Mouse (Mus musculus) hindbrain, embryonic 12.5 days (tissue): ENCODE data around the gene Gstp3. TPM values are rescaled to one million over a fixed set of nuclear protein-coding genes. Genes with fewer than 3 reads are reported as not detected.

ENCODE experiments used
- ATAC-seq: fragments of 200-750 bp; cut with Nextera tagmentation; 2 replicates; pipeline ENCODE4 v1.8.0; 2017; ENCODE audit warnings: moderate TSS enrichment; ENCODE audit not compliant: low FRiP score
- H3K27ac ChIP-seq: fragments of 300-500 bp; sonication (generic); 2 replicates; pipeline ENCODE4 v1.5.1; 2016; ENCODE audit warnings: mild to moderate bottlenecking
- H3K27me3 ChIP-seq: fragments of 300-500 bp; sonication (generic); 2 replicates; pipeline ENCODE4 v1.6.1; 2016; ENCODE audit warnings: mild to moderate bottlenecking
- H3K36me3 ChIP-seq: fragments of 300-500 bp; sonication (generic); 2 replicates; pipeline ENCODE4 v1.6.1; 2016; ENCODE audit warnings: mild to moderate bottlenecking
- H3K4me1 ChIP-seq: fragments of 300-500 bp; sonication (generic); 2 replicates; pipeline ENCODE4 v1.6.1; 2016
- H3K4me2 ChIP-seq: fragments of 300-500 bp; sonication (generic); replicated peaks from 2 replicates; pipeline ENCODE4 v1.6.1; 2016; ENCODE audit warnings: mild to moderate bottlenecking
- H3K4me3 ChIP-seq: fragments of 300-500 bp; sonication (generic); 2 replicates; pipeline ENCODE4 v1.5.1; 2016; ENCODE audit warnings: mild to moderate bottlenecking
- H3K9ac ChIP-seq: fragments of 300-500 bp; sonication (generic); 2 replicates; pipeline ENCODE4 v1.6.1; 2016; ENCODE audit warnings: mild to moderate bottlenecking, moderate library complexity
- H3K9me3 ChIP-seq: fragments of 300-500 bp; sonication (generic); replicated peaks from 2 replicates; pipeline ENCODE4 v1.6.1; 2016; ENCODE audit warnings: mild to moderate bottlenecking
- WGBS: fragments of 180-500 bp; shearing (Covaris S2); methylation state at CpG from one replicate; pipeline ENCODE4 v1.1.7; 2016; 5-methylcytosine and 5-hydroxymethylcytosine counted together
- polyA plus RNA-seq: library from polyadenylated mRNA; unstranded; fragments of >200 nt; fragmentation: Nextera tagmentation; extraction: Ambion mirVana; gene quantifications from 2 replicates; pipeline ENCODE4 v1.2.1, GENCODE M21; 2016

Gstp3 gene
- not detected in 2 replicates for polyA plus RNA-seq

GRCm38 (mm10) chr19:4059069-4059740, at the start of gene Gstp3:
TSS of gene Gstp3 (minus strand) at chr19:4059569.
- no peak within 1 kb of the TSS for H3K27ac ChIP-seq
- no peak for ATAC-seq
- WGBS: 83% methylated on average over 15 of the region's 15 CpGs
- no peak within 1 kb of the TSS for H3K4me2 ChIP-seq
- no peaks in the 10 kb centered on the region for H3K9me3 ChIP-seq
- H3K9ac ChIP-seq: no peak within 1 kb of the TSS
- H3K27me3 ChIP-seq: no peaks in the 10 kb centered on the region
- H3K4me3 ChIP-seq: no peak within 1 kb of the TSS
- H3K4me1 ChIP-seq: no peaks in the 10 kb centered on the region
- no peaks in the 10 kb centered on the region for H3K36me3 ChIP-seq

- Histone ChIP-seq H3K4me2 (no peak overlapping the region), H3K36me3 (peaks cover 30% of the 10 kb centered on the region), H3K4me1 (no peaks in the 10 kb centered on the region), H3K4me3 (no peak overlapping the region), H3K9me3 (no peaks in the 10 kb centered on the region), H3K9ac (no peak overlapping the region), H3K27me3 (peaks cover 2% of the 10 kb centered on the region; the same call in 1 of the 2 replicates), H3K27ac (no peak overlapping the region)
- WGBS: 92% methylated on average over 9 of the region's 9 CpGs
- no peak for ATAC-seq
Observed at GRCm38 (mm10) chr19:4108535-4108934, 49.2 kb upstream of the Gstp3 start.

- H3K9me3 ChIP-seq: no peaks in the 10 kb centered on the region
- no peak overlapping the region for H3K4me3 ChIP-seq
- H3K4me2 ChIP-seq: no peak overlapping the region
- no peak overlapping the region for H3K9ac ChIP-seq
- peaks cover 5% of the 10 kb centered on the region for H3K4me1 ChIP-seq
- 89% methylated on average over 14 of the region's 14 CpGs for WGBS
- H3K27me3 ChIP-seq: peaks cover 21% of the 10 kb centered on the region
- H3K36me3 ChIP-seq: peaks cover 13% of the 10 kb centered on the region
- H3K27ac ChIP-seq: no peak overlapping the region
- ATAC-seq: no peak
Observed at GRCm38 (mm10) chr19:4106654-4107053, 47.3 kb upstream of the Gstp3 start.

DNA sequence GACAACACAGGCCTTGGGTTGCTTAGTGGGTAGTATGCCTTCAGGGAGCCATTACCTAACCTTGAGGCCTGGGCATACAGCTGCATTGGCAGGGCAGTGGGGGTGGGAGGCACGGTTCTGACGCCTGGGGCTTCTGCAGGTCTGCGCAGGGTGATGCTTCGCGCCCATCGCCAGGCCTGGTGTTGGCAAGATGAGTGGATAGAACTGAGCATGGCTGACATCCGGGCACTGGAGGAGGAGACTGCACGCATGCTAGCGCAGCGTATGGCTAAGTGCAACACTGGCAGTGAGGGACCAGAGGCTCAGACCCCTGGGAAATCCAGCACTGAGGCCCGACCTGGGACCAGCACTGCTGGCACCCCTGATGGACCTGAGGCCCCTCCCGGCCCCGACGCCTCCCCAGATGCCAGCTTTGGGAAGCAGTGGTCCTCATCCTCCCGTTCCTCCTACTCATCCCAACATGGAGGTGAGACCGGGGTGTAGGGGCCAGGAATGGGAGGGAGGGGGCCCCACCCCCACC, 45.4 kb upstream of the Gstp3 start:
- Histone ChIP-seq H3K4me1 (peaks cover 22% of the 10 kb centered on the region), H3K4me2 (no peak overlapping the region), H3K9me3 (no peaks in the 10 kb centered on the region), H3K27ac (no peak overlapping the region), H3K9ac (no peak overlapping the region), H3K4me3 (no peak overlapping the region), H3K36me3 (peaks cover 8% of the 10 kb centered on the region; the same call in 1 of the 2 replicates), H3K27me3 (peaks cover 40% of the 10 kb centered on the region)
- no peak for ATAC-seq
- whole genome bisulfite sequencing: 90% methylated on average over 16 of the region's 16 CpGs

- Histone ChIP-seq H3K4me3 (no peak overlapping the region), H3K27me3 (peaks cover 43% of the 10 kb centered on the region), H3K27ac (no peak overlapping the region), H3K9me3 (no peaks in the 10 kb centered on the region), H3K4me1 (peaks cover 32% of the 10 kb centered on the region), H3K9ac (no peak overlapping the region), H3K4me2 (no peak overlapping the region), H3K36me3 (peaks cover 8% of the 10 kb centered on the region; the same call in 1 of the 2 replicates)
- ATAC-seq: no peak
- WGBS: 79% methylated on average over 3 of the region's 3 CpGs
Observed at GRCm38 (mm10) chr19:4103792-4104191, 44.4 kb upstream of the Gstp3 start.

DNA sequence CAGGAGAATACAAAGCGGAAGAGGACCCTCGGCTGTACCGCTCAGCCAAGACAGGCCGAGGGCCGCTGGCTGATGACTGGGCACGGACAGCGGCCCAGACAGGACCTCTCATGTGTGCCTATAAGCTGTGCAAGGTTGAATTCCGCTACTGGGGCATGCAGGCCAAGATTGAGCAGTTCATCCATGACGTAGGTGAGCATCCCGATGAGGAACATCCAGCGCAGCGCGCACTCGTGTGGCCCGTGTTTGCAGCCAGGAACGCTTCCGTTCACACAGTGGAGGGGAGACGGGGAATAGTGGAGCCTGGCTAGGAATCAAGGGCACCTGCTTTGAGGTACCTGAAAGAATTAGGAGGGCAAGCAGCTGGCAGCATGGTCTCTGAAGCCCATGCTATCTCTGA, 43.9 kb upstream of the Gstp3 start:
- Histone ChIP-seq H3K9me3 (no peaks in the 10 kb centered on the region), H3K4me3 (no peak overlapping the region), H3K27ac (no peak overlapping the region), H3K4me2 (no peak overlapping the region), H3K9ac (no peak overlapping the region), H3K36me3 (peaks cover 4% of the 10 kb centered on the region; the same call in 1 of the 2 replicates), H3K27me3 (peaks cover 43% of the 10 kb centered on the region), H3K4me1 (peaks cover 36% of the 10 kb centered on the region)
- ATAC-seq: no peak
- 93% methylated on average over 18 of the region's 18 CpGs for WGBS

DNA sequence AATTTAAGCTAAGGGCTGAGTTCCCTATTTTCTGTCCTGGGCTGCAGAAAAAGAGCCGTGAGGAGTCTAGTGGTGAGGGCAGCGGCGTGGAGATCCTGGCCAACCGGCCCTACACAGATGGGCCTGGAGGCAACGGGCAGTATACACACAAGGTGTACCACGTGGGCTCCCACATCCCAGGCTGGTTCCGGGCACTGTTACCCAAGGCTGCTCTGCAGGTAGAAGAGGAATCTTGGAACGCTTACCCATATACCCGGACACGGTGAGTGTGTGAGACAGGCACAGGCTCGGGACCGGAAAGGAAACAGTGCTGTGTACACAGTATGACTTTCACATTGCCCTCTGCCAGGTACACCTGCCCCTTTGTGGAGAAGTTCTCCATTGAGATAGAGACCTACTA, 43.3 kb upstream of the Gstp3 start:
- Histone ChIP-seq H3K4me3 (no peak overlapping the region), H3K4me1 (peaks cover 42% of the 10 kb centered on the region), H3K9me3 (no peaks in the 10 kb centered on the region), H3K27ac (no peak overlapping the region), H3K36me3 (no peaks in the 10 kb centered on the region; the same call in 1 of the 2 replicates), H3K27me3 (peaks cover 43% of the 10 kb centered on the region), H3K4me2 (no peak overlapping the region), H3K9ac (no peak overlapping the region)
- ATAC-seq: no peak
- WGBS: 93% methylated on average over 12 of the region's 12 CpGs

DNA sequence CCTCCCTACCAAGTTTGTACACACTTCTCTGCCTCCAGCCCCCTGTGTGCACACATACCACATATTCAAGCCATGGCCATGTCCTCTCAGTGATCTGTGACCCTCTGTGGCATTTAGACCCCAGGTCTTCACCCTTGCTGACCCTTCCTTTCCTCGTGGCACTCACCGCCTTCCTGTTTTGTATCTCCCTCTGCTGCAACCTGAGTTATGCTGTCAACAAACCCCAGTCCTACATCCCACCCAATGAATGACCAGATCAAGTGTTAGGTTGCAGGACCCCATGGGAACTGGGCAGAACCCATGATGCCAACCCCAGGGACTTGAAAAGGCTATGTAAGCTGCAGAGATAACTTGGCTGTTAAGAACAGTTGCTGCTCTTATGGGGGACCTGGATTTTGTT, 42.7 kb upstream of the Gstp3 start:
- Histone ChIP-seq H3K36me3 (no peaks in the 10 kb centered on the region), H3K4me3 (no peak overlapping the region), H3K4me2 (peak overlapping the region; percentile 69; the same call in 1 of the 2 replicates), H3K4me1 (peaks cover 43% of the 10 kb centered on the region), H3K9ac (no peak overlapping the region), H3K27ac (no peak overlapping the region), H3K27me3 (peaks cover 43% of the 10 kb centered on the region), H3K9me3 (no peaks in the 10 kb centered on the region)
- ATAC-seq: no peak
- 67% methylated on average over 2 of the region's 2 CpGs for WGBS

- peaks cover 45% of the 10 kb centered on the region for H3K4me1 ChIP-seq
- H3K27me3 ChIP-seq: peaks cover 43% of the 10 kb centered on the region
- H3K4me2 ChIP-seq: peak overlapping the region; percentile 69
- peak overlapping the region; percentile 50 for H3K4me3 ChIP-seq
- ATAC-seq: no peak
- no peak overlapping the region for H3K27ac ChIP-seq
- no peaks in the 10 kb centered on the region for H3K36me3 ChIP-seq
- peak overlapping the region; percentile 68 for H3K9ac ChIP-seq
- 58% methylated on average over 6 of the region's 6 CpGs for WGBS
- no peaks in the 10 kb centered on the region for H3K9me3 ChIP-seq
Observed at GRCm38 (mm10) chr19:4101466-4101865, 42.1 kb upstream of the Gstp3 start.

DNA sequence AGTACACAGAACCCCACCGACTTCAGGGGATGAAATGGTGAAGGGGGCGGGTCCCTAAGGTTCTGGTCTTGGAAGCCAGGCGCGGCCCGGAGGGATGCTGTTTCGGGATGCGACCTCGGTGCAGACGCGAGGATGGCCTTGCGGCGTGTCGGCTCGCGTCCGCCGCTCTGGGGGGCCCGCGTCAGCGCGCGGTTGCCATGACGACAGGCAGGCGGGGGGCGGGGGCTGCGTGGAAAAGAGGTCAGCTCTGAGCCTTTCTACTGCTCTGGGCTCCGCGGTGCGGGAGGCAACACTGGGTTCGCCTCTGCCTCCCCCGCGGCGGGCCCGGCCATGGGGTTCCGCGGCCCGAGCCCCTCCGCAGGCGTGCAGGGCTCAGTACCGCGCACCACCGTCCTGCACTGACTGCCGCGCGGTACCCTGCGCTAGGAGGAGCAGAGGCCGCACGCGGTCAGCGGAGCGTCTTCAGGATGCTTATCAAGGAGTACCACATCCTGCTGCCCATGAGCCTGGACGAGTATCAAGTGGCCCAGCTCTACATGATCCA, 41.4 kb upstream of the Gstp3 start:
- Histone ChIP-seq H3K9ac (peak overlapping the region; percentile 68), H3K27me3 (peaks cover 43% of the 10 kb centered on the region), H3K9me3 (no peaks in the 10 kb centered on the region), H3K27ac (peak overlapping the region; percentile 45; the same call in 1 of the 2 replicates), H3K4me3 (peak overlapping the region; percentile 50), H3K4me2 (peak overlapping the region; percentile 69), H3K36me3 (no peaks in the 10 kb centered on the region), H3K4me1 (peaks cover 49% of the 10 kb centered on the region)
- ATAC-seq: 0 out of 2 replicates have a peak, but pooled peaks have one; percentile 0
- 1% methylated on average over 52 of the region's 52 CpGs for WGBS

DNA sequence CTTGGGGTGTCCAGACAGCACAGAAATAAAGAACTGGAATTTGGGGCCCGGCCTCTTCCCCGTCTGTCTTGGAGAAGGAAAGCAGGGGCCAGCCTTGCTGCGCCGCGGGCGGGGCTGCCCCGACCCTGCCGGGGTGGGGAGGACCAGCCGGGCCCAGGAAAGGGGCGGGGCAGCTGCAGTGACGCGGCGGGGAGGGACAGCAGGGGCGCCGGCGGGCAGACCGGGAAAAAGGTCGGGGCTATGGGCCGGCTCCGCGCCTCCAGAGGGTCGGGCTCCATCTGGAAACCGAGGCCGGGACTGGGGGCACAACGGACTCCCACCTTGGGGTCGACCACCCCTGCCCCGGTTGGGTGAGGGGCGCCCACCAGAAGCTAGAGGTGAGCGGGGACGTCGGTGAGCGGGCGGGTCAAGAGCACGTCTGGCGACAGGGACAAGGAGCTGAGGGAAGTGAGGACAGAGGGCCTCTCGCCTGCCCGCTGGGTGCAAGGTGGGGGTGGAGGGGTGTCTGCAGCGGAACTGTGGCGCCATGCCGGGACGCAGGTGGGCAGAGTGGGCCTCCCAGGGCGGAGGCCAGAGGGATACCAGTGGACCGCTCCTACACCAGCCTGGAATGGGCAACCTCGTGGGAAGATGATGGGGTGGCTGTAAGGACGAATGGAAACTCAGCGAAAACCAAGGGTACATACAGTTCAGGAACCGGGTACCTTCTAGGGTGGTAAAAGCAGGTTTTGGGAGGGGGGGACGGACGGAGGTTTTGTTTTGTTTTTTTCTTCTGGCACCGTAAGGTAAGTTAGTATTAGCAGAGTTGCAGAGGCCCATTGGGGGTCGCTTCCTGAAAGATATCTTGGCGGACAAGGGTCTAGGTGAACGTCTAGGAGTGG, 40.7 kb upstream of the Gstp3 start, which contains the start of gene Pitpnm1:
TSS of gene Pitpnm1 (plus strand) at position 162 of the 881 bp plus-strand sequence.
- H3K36me3 ChIP-seq: no peaks in the 10 kb centered on the region
- WGBS: 1% methylated on average over 53 of the region's 53 CpGs
- H3K9ac ChIP-seq: peak within 1 kb of the TSS; percentile 68
- H3K27ac ChIP-seq: peak within 1 kb of the TSS; percentile 45; the same call in 1 of the 2 replicates
- peaks cover 43% of the 10 kb centered on the region for H3K27me3 ChIP-seq
- ATAC-seq: no peak
- peak within 1 kb of the TSS; percentile 50 for H3K4me3 ChIP-seq
- H3K9me3 ChIP-seq: no peaks in the 10 kb centered on the region
- H3K4me2 ChIP-seq: peak within 1 kb of the TSS; percentile 69
- peaks cover 49% of the 10 kb centered on the region for H3K4me1 ChIP-seq

DNA sequence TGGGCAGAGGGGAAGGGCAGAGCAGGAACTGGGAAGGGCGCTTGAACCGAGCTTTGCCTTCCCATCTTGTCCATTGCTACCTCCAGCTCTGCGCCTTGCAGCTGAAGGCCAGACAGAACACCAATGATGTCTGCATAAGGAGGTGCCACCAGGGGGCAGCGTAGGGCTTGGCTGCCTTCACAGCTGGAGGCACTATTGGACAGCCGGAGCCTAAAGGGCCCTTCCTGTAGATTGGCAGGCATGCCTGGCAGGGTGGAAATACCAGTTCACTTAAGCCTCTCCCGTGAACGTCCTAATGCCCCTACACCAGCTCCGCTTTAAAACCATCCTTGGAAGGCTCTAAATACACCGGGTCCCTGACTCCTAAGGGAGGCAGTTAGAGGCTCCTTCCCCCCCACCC, 39.7 kb upstream of the Gstp3 start:
- 0 out of 2 replicates have a peak overlapping the region, but pooled peaks have one; percentile 69 for H3K4me2 ChIP-seq

More for the DNA sequence above, 39.7 kb upstream of the Gstp3 start:
- H3K4me1 ChIP-seq: peaks cover 49% of the 10 kb centered on the region
- H3K27me3 ChIP-seq: peaks cover 43% of the 10 kb centered on the region
- no peak overlapping the region for H3K9ac ChIP-seq
- ATAC-seq: no peak
- WGBS: 11% methylated on average over 9 of the region's 9 CpGs
- peak overlapping the region; percentile 50; the same call in 1 of the 2 replicates for H3K4me3 ChIP-seq
- no peaks in the 10 kb centered on the region for H3K36me3 ChIP-seq
- no peaks in the 10 kb centered on the region for H3K9me3 ChIP-seq
- no peak overlapping the region for H3K27ac ChIP-seq
